Mouse (Mus musculus) embryo, embryonic 10.5 days (tissue): ENCODE measurements at regions not wholly inside any gene's neighbourhood (a gene's known extent, or its start where the extent isn't known, plus 50 kb on each side); places are given as distances from the start of the nearest gene placed in this dataset.

Experiments
- DNase-seq: peaks from one replicate; pipeline ENCODE4 v3.0.0-alpha.2; 2015; ENCODE audit warnings: low spot score

DNA sequence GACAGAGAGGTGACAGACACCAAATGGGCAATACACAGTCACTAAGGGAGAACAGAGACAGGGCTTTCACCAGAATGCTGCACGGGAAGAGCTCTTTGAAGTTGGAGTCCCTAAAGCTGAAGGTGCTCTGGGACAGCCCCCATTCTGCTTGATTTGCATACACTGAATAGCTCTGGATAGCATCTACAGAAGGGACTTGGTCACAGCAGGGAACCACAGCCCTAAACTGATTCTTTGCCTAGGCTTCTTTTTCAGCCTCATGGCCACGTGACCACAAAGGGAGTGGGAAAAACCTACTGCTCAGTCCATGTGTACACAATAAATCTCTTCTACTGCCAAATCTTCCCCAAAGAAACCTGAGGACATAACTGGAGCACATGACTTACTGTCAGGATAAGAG lies 221.3 kb downstream of the Opa1 start:
- no peak for DNase-seq

DNA sequence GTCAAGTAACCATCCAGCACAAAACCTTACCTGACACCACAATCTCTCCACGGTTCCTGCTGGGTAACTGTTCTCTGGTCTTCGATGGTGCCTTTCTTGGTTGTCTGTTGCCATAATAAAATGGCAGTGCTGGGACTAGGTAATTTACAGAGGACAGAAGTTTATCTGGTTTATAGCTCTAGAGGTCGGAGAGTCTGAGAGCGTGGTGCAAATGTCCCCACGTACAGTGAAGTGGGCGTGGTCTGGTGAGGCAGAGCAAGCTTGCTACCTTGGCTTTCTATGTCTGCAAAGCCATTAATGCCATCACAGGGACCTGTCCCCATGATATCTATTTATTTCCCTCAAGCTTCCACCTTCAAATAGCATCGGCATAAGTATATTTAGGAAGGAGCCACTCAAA lies 223.0 kb downstream of the Opa1 start:
- no peak for DNase-seq

DNA sequence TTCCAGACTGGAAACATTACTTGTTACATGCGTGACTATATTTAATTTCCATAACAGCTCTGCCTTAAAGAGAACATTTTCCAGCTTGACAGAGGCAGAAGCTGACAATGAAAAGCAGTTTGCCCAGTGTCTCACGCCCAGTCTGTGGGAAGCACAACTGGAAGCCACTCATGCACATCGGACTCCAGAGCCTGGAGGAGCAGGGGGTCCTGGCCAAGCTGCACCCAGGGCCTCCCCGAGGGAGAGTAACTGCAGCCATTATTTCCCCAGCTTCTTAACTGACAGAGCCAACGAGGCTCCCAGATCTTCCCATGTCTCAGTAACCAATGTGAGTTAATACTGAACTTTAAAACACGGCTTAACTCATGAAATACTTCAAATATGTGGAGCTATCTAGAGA lies 223.5 kb downstream of the Opa1 start:
- DNase-seq, result no peak

DNA sequence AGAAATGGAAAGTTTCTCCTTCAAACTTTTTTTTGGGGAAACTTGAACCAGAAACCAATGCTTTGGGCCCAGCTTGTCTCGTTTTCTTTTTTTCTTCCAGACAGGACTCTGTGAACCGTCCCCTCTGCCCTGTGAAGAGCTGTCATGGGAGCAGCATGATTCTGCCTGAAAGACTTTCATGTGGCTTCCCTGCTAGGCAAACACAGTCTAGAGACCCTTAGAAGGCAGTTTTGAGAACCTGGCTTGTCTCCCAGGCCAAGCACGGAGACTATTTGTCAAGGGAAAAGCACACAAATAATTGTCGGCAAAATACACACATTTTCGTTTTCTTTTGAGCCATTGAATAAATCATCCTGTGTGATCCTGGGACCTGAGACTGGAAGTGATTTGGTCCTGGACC lies 228.7 kb downstream of the Opa1 start:
- DNase-seq, result no peak

DNA sequence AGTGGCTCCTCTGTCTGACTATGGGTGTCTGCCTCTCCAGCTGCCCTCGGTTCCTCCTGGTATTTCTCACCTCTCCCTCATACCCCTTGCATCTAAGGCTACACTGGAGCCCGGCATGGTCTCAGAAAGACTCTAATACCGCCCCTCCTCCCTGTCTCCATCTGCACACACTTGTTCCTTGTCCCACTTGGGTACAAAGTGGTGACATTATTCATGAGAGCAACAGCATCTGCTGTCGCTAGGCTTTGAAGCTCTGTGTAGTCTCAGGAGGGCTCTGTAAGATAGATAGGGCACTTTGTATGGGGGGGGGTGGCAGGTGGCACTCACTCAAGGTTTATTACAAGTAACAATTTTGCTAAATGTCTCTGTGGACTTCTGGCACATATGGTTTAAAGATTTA lies 229.7 kb downstream of the Opa1 start:
- no peak for DNase-seq

DNA sequence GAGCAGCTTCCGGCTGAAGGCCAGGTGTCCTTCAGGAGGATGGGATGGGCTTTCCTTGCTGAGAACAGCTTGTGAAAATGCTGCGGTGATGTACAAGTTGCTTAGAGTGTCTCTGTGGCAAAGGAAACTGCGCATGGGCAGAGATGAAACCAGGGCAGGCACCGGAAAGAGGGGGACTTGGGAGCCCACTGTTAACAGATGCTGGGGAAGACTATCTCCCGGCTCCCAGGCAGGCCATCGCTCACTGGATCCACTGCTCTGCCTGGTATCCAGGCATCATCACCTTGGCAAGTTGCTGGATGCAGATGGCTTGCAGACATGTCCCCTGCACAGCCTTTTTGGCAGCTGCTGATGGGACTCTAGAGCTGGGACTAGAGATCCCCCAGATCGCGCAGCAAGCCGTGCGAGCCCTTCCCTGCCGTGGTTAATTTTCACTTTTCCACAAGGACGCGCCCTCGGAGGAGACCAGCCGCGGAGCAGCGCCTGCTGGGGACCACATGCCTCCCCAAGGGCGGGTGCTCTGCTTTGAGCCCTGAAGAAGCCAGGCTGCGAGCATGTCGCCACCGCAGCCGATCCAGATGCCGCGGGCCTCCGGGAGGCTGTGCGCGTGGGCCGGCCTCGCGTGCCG lies 234.4 kb downstream of the Opa1 start:
- DNase-seq, result peak; percentile 63

DNA sequence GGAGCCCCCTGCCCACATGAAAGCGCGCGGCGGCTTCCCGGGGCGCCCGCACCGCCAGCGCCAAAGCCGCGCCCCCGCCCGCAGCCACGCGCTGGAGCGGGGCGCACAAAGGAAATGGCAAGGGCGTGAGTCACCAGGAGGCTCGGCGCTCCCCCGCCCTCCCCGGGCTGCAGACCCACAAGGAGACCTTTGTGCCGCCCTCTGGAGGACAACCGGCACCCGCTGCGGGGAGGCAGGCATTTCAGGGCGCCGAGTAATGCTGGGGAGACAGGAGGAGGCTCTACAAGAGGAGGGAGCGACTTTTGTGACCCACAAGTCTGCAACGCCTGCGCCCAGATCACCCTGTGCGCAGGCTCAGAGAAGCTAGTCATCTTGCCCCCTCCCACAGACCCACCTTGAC lies 234.9 kb downstream of the Opa1 start:
- DNase-seq, result peak; percentile 83

DNA sequence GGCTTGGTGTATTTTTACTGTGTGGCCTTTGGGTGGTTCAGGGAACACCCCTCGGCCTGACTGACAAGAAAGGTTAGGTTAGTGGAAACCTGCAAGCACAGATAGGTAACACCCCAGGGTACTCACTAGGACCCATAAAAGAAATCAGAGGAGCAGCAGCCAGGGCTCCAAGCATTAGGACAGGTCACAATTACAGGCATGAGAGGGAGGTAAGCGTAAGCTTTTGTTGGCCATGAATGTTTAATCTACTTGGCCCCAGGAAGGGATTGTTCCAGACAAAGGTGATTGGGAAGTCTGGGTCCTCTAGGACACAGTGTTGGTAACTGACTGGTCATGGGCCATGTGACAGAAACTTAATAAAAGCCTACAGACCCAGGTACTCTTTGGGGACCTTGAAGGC lies 235.5 kb downstream of the Opa1 start:
- DNase-seq, result no peak

DNA sequence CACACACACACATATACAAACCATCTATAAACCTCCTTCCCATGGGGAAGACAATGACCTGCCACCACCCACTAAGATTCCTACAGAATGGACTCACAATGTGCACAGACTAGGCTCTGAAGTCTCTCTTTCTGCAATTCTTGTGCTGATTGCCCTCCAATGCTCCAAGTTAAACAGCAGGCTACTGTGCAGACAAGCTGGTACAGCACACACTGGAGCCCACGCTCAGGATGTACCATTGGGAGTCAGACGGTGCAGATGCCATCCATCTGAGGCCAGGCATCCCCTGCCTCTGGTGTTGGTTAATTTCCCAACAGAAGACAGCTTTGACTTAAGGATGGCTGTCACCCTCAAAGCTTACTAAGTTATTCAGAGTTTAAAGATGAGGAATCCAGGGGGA lies 236.1 kb downstream of the Opa1 start:
- no peak for DNase-seq

DNA sequence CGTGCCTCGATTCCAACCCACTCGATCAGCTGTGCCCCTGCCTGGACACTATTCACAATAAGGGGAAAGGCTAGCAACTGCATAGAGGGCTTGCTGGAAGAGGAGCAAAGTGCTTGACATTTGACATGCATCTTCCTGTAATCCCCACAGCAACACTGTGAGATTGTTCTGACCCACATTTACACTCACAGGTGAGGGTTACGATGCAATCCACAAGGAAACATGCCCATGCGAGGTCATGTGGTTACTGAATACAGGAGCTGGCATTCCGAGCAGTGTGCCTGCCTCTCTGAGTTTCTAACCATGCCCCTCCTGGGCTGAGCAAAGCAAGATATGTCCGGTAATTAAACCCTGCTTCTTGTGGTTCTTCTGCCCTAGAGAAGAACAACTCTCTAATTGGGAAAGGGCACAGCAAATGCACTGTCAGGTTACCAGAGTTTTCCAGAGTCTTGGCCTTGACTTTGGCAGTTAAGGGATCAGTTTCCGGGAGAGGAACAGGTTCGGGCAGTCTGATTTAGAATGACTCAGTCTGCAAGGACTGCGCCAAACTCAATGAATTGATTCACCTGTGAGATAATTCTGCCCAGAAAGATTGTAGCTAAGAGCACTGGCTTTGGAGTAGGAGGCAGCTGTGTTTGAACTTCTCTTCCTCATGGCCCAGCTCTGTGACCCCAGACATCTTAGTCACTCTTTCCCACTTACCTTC lies 236.7 kb downstream of the Opa1 start:
- no peak for DNase-seq

DNA sequence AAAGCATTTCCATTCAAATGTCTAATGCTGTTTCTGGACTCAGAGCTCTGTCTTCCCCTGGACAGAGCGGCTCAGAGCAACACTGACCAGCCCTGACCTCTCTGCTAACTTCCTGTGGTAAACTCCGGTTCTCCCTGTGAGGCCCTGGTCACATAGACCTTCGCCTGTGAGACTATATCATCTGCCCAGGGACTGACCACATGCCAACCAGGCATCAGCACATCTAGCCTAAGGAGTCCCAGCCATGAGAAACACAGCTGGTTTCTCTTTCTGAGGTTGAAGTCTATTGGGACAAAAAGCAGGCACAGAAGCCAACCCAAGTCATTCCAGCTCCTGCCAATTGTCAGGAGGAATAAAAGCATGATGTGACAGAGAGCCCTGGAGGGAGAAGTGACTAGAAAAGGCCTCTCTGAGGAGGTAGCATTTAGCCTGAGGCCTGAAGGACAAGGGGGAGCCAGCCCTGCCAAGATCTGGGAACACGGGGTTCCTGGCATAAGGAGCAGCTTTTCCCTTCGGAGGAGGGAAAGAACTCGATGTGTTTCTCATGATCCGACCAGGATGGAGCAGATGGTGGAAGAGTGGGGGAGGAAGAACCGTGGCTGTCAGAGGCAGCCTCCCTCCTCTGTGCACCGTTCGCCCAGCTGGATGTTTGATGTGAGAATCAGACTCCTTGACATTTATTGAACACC lies 237.7 kb downstream of the Opa1 start:
- no peak for DNase-seq

DNA sequence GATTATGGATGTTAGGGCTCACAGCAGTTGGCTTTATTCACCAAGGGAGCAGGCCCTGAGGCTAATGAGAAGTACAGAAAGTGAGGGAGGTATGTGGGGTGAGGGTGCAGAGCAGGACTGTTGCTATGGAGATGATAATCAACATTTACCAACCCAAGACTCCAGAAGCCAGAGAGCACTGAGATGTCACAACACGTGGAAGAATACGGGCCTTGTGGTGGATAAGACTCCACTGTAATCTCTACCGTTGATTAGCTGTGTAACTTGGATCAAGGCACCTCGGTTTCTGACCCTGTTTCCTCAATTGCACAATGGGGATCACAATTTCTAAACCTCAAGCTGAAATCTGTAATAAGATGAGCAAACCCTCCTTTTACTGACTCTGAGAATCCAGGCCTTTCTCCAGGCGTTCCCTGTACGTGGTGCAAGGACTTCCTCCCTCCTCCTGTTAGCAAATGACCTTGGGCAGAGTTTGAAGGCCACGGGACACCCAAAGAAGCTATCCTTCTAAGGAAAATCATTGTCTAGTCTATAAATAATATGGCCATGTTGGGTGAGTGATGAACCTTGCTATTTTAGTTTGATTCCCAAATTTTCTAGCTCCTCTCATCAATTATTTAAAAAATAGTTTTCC lies 239.8 kb downstream of the Opa1 start:
- no peak for DNase-seq

DNA sequence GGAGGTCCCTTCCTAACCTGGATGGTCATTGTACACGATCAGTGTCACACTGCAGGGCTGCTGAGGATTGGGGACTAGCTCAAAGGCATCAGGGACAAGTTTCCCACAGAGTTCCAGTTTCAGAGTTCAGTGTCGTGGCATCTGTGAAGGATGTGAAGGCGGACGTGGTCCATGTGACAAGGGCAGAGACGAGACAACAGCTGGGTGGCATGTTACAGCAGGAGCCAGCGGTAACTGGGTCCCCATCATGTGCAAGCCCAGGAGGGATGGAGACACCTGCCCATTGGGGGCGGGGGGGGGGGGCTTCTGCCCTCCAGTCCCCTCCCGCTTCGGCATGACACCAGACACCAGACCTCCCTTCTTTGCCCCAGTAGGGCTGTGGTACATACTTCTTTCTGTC lies 241.6 kb downstream of the Opa1 start:
- DNase-seq, result no peak

DNA sequence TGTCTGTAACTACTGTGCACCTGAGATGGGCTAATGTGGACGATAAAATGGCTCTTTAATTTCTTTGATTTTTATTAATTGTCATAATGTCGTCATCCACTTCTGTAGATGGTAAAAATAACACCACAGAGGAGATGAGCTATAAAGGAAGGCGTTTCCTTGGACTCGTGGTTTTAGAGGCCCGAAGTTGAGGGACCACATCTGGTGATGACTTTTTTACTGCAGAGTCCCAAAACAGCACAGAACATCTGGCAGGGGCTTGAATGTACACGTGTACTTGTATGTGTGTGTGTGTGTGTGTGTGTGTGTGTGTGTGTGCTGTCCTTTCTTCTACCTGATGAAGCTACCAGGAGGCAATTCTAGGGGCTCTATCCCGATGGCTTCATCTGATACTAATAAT lies 242.1 kb upstream of the Hes1 start:
- DNase-seq, result no peak

DNA sequence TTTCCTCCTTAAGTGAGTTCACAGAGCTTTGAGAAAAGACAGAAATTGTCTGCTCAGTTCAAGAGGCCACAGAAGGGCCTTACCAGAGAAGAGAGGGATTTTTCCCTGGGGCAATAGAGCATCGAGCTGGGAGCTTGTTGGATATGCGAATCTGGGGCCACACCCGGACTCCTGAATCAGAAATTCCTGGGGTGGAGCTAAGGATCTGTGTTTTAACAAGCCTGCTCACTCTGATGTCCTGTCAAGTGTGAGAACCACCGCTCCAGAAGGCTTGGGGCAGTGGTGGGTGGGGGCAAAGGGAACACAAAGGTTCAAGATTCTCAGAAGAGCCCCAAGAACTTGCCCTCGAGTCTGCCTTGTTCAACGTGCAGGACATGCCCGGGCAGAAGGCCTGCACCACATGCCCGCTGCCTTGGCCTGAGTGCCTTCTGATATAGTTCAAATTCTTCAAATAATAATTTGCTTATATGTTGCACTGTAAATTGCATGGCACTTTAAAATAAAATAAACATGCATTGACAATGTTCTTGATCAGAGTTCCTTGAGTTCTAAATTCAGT lies 241.3 kb upstream of the Hes1 start:
- no peak for DNase-seq

DNA sequence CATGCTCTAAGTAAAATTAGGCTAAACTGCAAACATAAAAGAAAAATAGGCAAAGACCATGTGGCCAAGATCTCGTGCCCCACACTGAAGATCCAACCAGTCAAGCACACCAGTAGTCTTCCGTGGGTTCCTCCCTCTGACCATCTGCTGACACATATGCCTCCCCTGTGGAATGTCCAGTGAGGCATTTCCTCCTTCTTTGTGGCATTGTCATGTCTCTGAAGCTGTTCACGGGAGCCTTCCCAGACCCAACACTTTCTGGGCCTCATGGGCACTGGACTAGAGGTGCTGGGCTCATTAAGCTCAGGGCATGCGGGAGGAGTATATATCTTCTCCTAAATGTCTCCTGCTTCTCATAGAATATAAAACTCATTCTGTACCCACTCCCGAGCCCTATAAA lies 237.3 kb upstream of the Hes1 start:
- no peak for DNase-seq

DNA sequence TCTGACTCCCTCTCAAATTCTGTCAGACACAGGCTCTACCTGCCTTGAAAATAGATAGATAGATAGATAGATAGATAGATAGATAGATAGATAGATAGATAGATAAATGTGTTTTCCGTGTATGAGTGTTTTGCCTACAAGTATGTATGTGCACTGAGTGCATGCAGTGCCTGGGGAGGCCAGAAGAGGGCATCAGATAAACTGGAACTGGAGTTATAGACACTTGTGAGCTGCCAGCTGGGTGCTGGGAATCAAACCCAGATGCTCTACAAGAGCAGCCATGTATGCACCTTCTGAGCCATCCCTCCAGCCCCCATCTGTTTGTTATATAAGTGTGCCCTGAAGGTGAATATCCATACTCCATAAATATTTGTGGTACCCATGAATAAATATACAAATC lies 236.4 kb upstream of the Hes1 start:
- DNase-seq, result no peak

DNA sequence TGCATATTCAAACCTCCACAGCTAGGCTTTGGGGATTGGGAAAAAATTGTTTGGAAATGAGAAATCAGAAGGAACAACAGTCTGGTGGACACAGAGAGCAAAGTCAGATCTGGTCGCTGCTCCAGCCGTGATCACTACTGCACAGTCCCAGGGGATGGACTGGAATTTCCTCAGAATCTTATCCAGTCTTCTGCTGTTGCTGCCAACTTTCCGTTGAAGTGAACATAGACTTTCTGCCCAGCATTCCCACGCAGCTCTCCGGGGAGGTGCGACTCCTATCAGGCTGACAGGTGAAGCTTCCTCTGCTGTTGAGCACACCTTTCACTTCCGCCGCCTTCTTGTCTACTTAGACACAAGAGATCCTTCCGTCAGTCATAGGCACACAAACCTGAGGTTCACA lies 234.7 kb upstream of the Hes1 start:
- DNase-seq, result no peak

DNA sequence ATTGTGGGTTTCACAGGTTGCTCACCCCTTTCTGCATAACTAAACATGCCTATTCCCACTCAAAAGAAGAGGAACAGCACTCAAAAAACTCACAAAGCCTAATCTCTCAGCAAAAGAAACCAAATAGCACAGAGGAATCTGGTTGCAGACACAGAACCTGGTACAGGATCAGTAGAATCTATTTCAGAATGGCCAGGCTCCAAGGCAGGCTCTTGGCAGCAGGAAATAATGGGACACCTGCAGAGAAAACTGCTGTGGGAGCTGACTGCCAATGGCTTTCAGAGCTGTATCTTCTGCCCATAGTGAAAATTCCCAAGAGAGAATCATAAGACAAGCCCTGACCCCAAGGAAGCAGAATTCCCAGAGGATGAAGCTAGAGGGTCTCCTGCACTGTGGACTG lies 234.1 kb upstream of the Hes1 start:
- DNase-seq, result no peak

DNA sequence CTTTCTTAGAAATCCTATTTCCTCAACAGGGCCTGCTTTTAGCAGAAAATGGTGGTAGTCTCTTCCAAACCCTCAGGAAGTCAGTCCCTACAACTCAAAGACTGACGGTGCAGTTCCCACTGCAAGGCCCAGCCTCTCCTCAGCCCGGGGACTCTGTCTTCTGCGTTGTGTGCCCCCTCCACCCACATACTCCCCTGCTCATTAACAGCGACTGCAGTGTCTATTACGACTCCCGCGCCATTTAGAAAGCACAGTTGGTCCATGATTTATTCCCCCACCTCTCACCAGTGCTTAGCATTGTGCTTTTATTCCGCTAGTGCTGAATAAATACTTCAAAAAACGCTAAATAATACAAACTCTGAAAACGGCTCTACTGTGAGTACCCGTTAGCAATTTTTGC lies 230.9 kb upstream of the Hes1 start:
- DNase-seq, result no peak

DNA sequence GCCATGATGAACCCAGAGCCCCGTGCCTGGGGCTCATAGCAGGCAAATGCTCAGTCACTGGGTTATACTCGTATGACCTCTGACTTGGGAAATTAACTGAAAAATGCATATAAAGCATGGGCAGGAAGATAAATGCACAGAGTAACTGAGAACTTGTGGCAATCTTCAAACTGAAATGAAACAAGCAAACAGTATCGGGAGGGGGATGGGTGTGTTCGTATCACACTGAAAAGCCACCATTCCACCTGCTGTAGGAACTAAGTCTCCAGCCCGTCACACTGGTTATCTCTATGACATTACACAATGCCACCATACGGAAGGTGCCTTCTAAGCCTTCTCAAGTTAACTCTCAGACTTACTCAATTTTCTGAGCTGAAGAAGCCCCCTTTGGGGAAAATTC lies 230.3 kb upstream of the Hes1 start:
- no peak for DNase-seq

DNA sequence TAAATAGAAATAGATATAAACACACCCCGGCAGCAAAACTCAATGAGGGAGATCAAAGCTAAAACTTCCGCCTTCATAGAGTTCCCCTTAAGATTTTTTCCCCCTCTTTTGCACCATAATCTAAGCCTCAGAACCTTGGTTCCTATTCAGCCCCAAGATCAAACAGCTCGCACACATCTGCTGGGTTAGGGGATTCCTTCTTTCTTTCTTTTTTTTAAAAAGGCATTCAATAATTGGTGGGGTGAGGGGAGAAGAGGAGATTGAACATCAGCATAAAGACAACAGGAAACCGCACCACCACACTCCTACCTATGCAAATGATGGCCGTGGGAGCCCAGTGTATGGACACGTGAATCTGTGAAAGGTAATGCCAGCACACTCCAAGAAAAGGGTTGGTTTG lies 229.5 kb upstream of the Hes1 start:
- DNase-seq, result no peak
